Mouse (Mus musculus): ENCODE measurements around the gene Osbpl2. TPM values are rescaled to one million over a fixed set of nuclear protein-coding genes. Genes with fewer than 3 reads are reported as not detected.
A peak's percentile ranks its signal among the peaks of the same experiment; 100 is the strongest.

Gene Osbpl2
- 64.3 and 69.6 TPM in 2 replicates for polyA plus RNA-seq (2012; rRNA removed)

DNA sequence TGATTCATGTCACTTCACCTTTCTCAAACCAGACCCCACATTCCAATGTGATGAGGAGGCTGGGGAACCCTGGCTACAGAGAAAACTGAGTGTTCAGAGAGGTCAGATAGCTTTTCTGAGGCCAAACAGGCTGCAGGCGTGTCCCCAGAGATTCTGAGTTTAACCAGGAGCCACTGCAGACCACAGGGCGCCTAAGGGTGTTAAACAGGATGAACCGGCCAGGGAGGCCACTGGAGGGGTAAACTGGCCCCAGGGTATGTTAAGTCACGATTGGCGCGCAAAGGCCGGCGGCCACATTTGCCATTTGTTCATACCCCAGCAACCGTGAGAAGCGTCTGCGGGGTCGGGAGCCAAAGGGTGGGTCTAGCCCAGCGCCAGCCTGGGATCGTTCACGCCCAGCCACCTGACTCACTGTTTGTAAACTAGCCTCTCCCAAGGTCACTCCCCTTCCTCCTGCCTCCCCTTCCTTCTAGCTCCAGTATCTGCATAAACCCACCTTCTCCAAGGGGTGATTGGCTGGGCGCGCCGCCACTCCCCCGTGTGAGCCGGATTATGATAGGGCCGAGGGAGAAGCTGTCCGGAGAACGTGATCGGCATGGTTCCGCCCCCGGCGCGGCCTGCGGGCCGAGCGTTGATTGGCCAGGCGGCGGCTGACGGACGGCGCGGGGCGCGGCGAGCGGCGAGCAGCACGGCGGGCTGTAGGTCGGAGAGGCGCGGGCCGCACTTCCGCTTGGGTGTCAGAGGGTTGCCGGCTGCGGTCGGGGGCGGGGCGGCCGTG, at the start of gene Osbpl2:
Gene Osbpl2, plus strand, starts transcription at position 646 of the 778 bp plus-strand sequence.
- H3K27me3 ChIP-seq (ENCODE audit: control insufficient read depth, insufficient read depth, low read length), result no peaks in the 10 kb centered on the region

DNA sequence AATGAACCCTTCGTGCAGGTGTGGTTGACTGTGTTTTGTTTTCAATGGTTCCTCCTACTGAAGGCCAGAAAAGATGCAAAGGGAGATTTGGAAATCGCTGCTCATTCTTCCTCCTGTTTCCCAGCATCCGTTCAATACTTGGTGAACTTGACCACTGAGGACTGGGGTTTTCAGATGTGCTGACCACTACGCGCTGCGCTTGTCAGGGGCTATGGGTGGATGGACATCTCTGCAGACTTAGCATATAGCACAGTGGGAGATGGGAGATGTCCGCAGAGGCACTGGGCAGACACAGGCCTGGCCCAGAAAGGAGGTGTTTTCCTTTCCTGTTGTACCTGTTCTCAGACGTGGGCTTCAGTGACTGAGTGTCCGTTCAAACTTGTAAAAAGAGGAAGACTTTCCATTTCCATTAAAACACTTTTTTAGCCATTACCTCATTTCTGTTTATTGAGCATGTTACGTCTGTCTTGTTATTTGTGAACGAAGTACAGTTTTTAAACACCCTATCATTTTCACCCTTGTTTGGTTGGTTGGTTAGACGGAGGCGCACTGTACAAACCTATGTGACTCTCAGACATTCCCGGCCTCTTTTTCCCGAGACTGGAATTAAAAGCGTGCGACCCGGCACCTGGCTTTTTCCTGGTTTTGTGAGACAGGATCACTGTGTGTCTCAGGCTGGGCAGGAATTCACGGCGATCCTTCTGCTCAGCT, 49.2 kb upstream of the Osbpl2 start:
- DNase-seq, result no peak
- Histone ChIP-seq H3K27me3 (ENCODE audit: control insufficient read depth, insufficient read depth, low read length) (no peaks in the 10 kb centered on the region), H3K4me1 (ENCODE audit: control insufficient read depth, insufficient read depth, low read length) (peaks cover 4% of the 10 kb centered on the region), H3K27ac (ENCODE audit: insufficient read depth, low read length) (no peak overlapping the region), H3K4me3 (replicated peaks; ENCODE audit: insufficient read depth, low read depth, low read length) (peak overlapping the region; percentile 71)
- 32% methylated on average over 20 of the region's 20 CpGs for WGBS
- no peak for TF ChIP-seq CTCF (IDR thresholded peaks at IDR 0.05; ENCODE audit: borderline replicate concordance, insufficient read depth, low read depth, low read length)
- TF ChIP-seq POLR2A (IDR thresholded peaks at IDR 0.05; ENCODE audit: borderline replicate concordance, insufficient read depth, low read length), result no peak

More for the DNA sequence above, at the start of gene Osbpl2:
- TF ChIP-seq CTCF (IDR thresholded peaks at IDR 0.05; ENCODE audit: borderline replicate concordance, insufficient read depth, low read depth, low read length), result no peak
- peak; percentile 64 for TF ChIP-seq POLR2A (IDR thresholded peaks at IDR 0.05; ENCODE audit: borderline replicate concordance, insufficient read depth, low read length)
- peak within 1 kb of the TSS; percentile 56 for H3K27ac ChIP-seq (ENCODE audit: insufficient read depth, low read length)
- peak within 1 kb of the TSS; percentile 81 for H3K4me3 ChIP-seq (replicated peaks; ENCODE audit: insufficient read depth, low read depth, low read length)
- DNase-seq, result peak; percentile 100
- H3K4me1 ChIP-seq (ENCODE audit: control insufficient read depth, insufficient read depth, low read length), result peaks cover 25% of the 10 kb centered on the region
- 1% methylated on average over 47 of the region's 55 CpGs for WGBS

DNA sequence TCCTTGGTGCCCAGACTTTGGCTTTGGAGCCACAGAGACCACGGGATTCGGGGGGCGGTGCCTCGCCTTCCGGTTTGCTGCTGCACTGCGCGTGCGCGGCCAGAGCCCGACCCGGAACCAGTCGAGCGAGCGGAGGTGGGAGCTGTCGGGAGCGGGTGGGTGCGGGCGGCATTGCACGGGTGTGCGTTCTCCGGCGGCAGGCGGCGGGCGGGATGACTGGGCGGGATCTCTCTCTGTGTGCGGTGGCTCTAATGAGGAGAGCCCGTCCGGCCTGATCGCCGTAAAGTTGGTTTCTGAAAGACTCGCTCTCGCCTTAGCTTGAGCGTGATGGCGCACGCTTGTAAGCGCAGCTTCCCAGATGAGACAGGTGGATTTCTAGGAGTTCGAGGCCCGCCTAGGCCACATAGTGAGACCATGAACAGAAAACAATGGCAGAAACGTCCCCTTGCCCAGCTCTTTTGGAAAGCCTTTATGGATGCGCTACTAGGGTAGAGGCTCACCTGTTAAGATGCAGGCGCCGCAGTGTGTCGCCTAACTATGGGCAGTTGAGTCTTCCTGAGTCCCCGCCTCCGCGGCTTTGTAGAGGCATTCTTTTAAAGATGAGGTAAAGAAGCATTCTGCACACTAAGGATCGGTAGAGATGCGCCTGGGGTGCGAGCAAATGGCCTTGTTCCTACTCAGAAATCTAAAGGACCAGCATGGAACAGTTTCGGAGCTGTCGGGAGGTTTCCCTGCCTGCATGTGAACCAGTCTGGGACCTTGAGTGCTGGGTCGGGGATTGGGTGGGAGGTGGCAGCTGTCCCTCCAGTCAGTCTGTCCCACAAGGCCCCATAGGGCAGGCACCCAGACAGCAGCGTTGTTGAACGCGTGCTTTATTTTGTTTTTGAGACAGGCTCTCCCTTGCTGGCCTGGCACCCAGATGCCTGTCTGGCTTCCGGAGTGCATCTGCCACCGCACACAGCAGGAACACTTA, 48.3 kb upstream of the Osbpl2 start, which contains the start of gene Mtg2:
Gene Mtg2, plus strand, starts transcription at position 108 of the 973 bp plus-strand sequence.
- Histone ChIP-seq H3K27me3 (ENCODE audit: control insufficient read depth, insufficient read depth, low read length) (no peaks in the 10 kb centered on the region), H3K27ac (ENCODE audit: insufficient read depth, low read length) (peak within 1 kb of the TSS; percentile 30), H3K4me1 (ENCODE audit: control insufficient read depth, insufficient read depth, low read length) (peaks cover 4% of the 10 kb centered on the region), H3K4me3 (replicated peaks; ENCODE audit: insufficient read depth, low read depth, low read length) (peak within 1 kb of the TSS; percentile 71)
- 1% methylated on average over 58 of the region's 58 CpGs for WGBS
- TF ChIP-seq CTCF (IDR thresholded peaks at IDR 0.05; ENCODE audit: borderline replicate concordance, insufficient read depth, low read depth, low read length), result no peak
- TF ChIP-seq POLR2A (IDR thresholded peaks at IDR 0.05; ENCODE audit: borderline replicate concordance, insufficient read depth, low read length), result peak; percentile 92
- peak; percentile 95 to 98 for DNase-seq

DNA sequence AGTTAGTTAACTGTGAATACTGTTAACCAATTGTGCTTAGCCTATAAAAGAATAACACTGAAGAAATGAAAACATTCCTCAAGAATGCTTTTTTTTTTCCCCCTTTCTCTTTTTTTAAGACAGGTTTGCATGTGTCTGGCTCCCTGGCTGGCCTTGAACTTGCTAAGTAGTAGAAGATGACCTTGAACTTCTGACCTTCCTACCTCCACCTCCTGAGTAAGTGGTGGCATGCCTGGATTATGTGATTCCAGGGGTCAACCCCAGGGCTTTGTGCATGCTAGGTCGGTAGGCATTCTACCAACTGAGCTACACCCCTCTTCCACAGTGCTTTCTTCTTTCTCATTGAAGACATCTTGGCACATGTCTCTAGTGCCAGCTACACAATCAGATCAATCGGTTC, 47.4 kb upstream of the Osbpl2 start:
- WGBS, result 65% methylated on average over 2 of the region's 2 CpGs
- Histone ChIP-seq H3K4me3 (replicated peaks; ENCODE audit: insufficient read depth, low read depth, low read length) (no peak overlapping the region), H3K27ac (ENCODE audit: insufficient read depth, low read length) (no peak overlapping the region), H3K4me1 (ENCODE audit: control insufficient read depth, insufficient read depth, low read length) (peaks cover 4% of the 10 kb centered on the region), H3K27me3 (ENCODE audit: control insufficient read depth, insufficient read depth, low read length) (no peaks in the 10 kb centered on the region)
- DNase-seq, result no peak
- no peak for TF ChIP-seq CTCF (IDR thresholded peaks at IDR 0.05; ENCODE audit: borderline replicate concordance, insufficient read depth, low read depth, low read length)
- no peak for TF ChIP-seq POLR2A (IDR thresholded peaks at IDR 0.05; ENCODE audit: borderline replicate concordance, insufficient read depth, low read length)

DNA sequence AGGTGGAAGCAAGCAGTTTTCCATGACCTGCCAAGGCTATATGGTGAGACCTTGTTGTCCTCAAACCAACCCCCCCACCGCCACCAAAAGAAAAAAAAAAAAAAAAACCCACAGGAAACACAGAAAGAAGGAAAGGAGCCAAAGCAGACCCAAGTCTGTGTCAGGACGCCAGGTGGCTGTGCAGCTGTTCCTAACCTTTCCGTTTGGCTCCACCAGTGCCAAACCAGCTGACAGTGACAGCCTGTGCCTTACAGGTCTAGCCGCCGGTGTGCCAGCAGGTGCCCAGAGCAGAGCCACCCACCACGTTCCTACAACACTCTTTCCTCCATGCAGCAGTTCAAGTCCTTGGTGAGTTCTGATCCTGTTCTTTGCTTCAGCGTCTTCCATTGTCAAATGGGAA, 46.2 kb upstream of the Osbpl2 start:
- WGBS, result 41% methylated on average over 7 of the region's 7 CpGs
- no peak overlapping the region for H3K4me3 ChIP-seq (replicated peaks; ENCODE audit: insufficient read depth, low read depth, low read length)
- H3K27ac ChIP-seq (ENCODE audit: insufficient read depth, low read length), result no peak overlapping the region
- no peak for DNase-seq
- TF ChIP-seq CTCF (IDR thresholded peaks at IDR 0.05; ENCODE audit: borderline replicate concordance, insufficient read depth, low read depth, low read length) (no peak), POLR2A (IDR thresholded peaks at IDR 0.05; ENCODE audit: borderline replicate concordance, insufficient read depth, low read length) (no peak)
- H3K27me3 ChIP-seq (ENCODE audit: control insufficient read depth, insufficient read depth, low read length), result no peaks in the 10 kb centered on the region
- H3K4me1 ChIP-seq (ENCODE audit: control insufficient read depth, insufficient read depth, low read length), result peaks cover 4% of the 10 kb centered on the region

DNA sequence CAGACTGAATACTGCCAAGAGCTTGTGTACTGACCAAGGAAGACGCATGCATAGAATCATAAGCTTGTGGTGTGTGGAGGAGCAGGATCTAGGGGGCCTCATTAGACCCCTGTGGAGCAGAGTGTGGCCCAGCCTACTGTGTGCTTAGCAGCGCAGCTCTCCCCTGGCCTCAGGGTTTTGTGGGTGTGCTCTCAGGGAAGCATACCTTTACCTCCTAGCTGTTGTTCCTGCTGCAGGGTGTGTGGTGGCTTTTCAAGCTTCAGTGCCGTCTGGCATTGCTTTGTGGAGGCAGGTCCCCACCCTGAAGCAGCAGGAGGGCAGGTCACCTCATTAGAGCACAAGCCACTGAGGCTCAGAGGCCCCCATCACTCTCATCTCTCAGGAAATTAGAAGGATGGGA, 41.5 kb upstream of the Osbpl2 start:
- no peaks in the 10 kb centered on the region for H3K27me3 ChIP-seq (ENCODE audit: control insufficient read depth, insufficient read depth, low read length)

DNA sequence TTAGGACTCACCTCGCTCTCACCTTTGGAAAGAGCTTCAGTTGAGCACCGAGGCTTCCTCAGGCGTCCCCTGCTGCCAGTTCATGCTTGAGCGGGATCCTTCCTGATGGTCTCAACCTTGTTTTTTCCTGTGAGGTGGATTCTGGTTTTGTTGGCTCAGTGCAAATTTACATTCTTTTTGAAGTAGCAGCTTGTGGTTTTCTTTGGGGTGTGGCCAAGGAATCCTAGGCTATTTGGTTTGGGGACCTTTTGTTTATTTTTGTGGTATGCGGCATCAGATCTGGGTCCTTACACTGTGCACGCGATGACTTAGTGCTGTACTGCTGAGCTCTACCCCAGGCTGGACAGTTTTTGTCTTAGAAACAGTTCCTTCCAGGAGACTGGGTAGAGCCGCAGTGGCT, 38.4 kb upstream of the Osbpl2 start:
- no peak for TF ChIP-seq CTCF (IDR thresholded peaks at IDR 0.05; ENCODE audit: borderline replicate concordance, insufficient read depth, low read depth, low read length)
- no peak for TF ChIP-seq POLR2A (IDR thresholded peaks at IDR 0.05; ENCODE audit: borderline replicate concordance, insufficient read depth, low read length)
- peaks cover 6% of the 10 kb centered on the region for H3K4me1 ChIP-seq (ENCODE audit: control insufficient read depth, insufficient read depth, low read length)
- H3K27me3 ChIP-seq (ENCODE audit: control insufficient read depth, insufficient read depth, low read length), result no peaks in the 10 kb centered on the region
- no peak overlapping the region for H3K27ac ChIP-seq (ENCODE audit: insufficient read depth, low read length)
- no peak overlapping the region for H3K4me3 ChIP-seq (replicated peaks; ENCODE audit: insufficient read depth, low read depth, low read length)
- no peak for DNase-seq
- 88% methylated on average over 8 of the region's 8 CpGs for WGBS

More for the DNA sequence above, 41.5 kb upstream of the Osbpl2 start:
- H3K4me1 ChIP-seq (ENCODE audit: control insufficient read depth, insufficient read depth, low read length), result no peaks in the 10 kb centered on the region; the same call in 1 of the 2 replicates
- no peak overlapping the region for H3K27ac ChIP-seq (ENCODE audit: insufficient read depth, low read length)
- 80% methylated on average over 3 of the region's 3 CpGs for WGBS
- no peak overlapping the region for H3K4me3 ChIP-seq (replicated peaks; ENCODE audit: insufficient read depth, low read depth, low read length)
- TF ChIP-seq CTCF (IDR thresholded peaks at IDR 0.05; ENCODE audit: borderline replicate concordance, insufficient read depth, low read depth, low read length) (no peak), POLR2A (IDR thresholded peaks at IDR 0.05; ENCODE audit: borderline replicate concordance, insufficient read depth, low read length) (no peak)
- DNase-seq, result no peak

All from cerebellum, adult 2 months (tissue).